Mouse (Mus musculus) naive thymus-derived CD4-positive, alpha-beta T cell, adult 2 months (primary cell): Measurements from ENCODE around the gene Cracr2b.

Source experiments
- DNase-seq: peaks from one replicate; pipeline ENCODE4 v3.0.0-alpha.2; 2011; ENCODE audit warnings: low read depth

The Cracr2b gene

GRCm38 (mm10) chr7:141454967-141455551 is 5.8 kb upstream of the Cracr2b start, which contains the start of gene Pnpla2:
Gene Pnpla2 (plus strand): TSS chr7:141455198.
- DNase-seq: peak; percentile 94

DNA sequence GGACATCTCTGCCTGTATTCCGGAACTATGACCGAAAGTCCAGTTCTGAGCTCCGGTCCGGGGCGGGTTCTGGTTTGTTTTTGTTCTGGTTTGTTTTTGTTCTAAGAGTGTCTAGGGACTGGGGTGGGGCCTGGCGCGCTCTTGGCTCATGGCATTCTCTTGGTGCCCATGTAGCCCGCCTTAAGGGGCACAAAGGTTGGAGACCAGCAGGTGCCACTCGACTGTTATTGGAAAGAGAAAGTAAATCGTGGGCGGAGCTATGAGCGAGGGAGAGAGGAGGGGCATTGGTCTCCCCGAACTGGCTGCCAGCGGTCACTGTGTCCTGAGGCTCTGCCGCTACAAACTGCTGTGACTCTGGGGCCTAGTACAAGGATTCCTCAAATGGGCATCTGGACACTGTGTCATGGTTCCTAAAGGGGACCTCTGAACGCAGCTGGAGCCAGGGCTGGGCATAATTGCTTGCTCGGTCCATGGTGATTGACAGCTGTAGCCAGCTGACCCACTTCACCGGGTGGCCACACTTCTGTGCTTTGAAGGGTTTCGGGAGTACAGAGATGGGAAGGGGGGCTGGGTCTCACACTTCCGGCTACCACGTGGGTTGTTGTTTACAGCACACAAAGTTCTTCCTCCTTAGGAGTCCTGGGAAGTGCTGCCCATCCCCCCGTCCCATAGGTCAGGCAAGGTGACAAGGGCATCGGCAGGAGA is 5.1 kb upstream of the Cracr2b start:
- peak; percentile 74 for DNase-seq

- DNase-seq: no peak
These were observed 4.2 kb upstream of the Cracr2b start for GRCm38 (mm10) chr7:141456739-141457138.

DNA sequence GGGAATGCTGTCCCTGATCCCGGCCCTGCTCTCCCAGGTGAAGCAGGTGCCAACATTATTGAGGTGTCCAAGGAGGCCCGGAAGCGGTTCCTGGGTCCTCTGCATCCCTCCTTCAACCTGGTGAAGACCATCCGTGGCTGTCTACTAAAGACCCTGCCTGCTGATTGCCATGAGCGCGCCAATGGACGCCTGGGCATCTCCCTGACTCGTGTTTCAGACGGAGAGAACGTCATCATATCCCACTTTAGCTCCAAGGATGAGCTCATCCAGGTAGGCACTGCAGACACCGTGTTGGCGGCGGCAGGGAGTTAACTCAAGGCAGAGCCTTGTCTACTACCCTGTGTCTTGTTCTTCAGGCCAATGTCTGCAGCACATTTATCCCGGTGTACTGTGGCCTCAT is 3.7 kb upstream of the Cracr2b start:
- no peak for DNase-seq

DNA sequence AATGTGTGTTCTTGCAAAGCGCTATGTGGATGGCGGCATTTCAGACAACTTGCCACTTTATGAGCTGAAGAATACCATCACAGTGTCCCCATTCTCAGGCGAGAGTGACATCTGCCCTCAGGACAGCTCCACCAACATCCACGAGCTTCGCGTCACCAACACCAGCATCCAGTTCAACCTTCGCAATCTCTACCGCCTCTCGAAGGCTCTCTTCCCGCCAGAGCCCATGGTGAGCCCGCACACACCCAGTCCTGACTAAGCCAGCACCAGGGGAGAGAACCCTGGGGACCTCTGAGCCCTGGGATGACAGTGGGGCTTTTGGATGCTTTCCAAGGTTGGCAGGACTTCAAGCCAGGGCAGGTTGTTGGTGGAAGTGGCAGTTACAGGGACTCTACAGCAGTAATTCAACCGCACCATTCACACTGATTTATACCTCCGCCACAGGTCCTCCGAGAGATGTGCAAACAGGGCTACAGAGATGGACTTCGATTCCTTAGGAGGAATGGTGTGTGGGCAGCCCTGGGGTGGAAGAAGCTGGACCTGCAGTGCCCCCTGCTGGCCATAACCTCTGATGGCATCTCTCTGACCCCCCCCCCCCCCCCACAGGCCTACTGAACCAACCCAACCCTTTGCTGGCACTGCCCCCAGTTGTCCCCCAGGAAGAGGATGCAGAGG is 2.8 kb upstream of the Cracr2b start:
- peak; percentile 83 for DNase-seq

DNA sequence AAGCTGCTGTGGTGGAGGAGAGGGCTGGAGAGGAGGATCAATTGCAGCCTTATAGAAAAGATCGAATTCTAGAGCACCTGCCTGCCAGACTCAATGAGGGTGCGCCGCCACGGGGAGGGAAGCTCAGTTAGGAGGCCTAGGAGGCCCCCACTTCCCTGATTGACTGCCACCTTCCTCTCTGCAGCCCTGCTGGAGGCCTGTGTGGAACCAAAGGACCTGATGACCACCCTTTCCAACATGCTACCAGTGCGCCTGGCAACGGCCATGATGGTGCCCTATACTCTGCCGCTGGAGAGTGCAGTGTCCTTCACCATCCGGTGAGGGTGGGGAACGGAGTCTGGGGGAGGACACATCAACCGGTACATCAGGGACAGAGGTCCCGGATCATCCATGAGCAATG is 2.2 kb upstream of the Cracr2b start:
- DNase-seq: no peak

DNA sequence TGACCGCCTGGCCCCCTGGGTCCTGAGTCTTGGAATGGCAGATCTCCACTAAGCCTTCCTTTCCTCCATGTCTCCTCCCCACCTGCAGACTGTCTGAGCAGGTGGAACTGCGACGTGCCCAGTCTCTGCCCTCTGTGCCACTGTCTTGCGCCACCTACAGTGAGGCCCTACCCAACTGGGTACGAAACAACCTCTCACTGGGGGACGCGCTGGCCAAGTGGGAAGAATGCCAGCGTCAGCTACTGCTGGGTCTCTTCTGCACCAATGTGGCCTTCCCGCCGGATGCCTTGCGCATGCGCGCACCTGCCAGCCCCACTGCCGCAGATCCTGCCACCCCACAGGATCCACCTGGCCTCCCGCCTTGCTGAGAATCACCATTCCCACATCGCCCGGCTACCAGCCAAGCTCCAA is 1.6 kb upstream of the Cracr2b start:
- DNase-seq: no peak

DNA sequence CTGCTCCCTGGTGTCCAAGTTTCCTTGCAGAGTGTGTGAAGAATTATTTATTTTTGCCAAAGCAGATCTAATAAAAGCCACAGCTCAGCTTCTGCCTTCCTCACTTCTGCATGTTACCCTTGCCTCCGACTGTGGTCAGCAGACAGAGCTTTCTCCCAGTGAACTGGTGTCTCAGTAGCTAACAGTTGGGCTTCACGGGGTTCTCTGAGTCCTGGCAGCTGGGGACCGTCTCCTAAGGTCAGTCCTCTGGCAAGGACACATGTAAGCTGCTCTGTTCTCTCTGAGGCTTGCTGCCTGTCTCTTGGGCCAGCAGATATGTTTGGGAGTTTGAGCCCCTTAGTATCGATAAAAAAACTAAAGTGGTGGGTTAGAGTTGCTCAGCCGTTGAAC is 898 bp upstream of the Cracr2b start:
- no peak for DNase-seq

GRCm38 (mm10) chr7:141461521-141462332 is 833 bp downstream of the Cracr2b start:
- DNase-seq: no peak

DNA sequence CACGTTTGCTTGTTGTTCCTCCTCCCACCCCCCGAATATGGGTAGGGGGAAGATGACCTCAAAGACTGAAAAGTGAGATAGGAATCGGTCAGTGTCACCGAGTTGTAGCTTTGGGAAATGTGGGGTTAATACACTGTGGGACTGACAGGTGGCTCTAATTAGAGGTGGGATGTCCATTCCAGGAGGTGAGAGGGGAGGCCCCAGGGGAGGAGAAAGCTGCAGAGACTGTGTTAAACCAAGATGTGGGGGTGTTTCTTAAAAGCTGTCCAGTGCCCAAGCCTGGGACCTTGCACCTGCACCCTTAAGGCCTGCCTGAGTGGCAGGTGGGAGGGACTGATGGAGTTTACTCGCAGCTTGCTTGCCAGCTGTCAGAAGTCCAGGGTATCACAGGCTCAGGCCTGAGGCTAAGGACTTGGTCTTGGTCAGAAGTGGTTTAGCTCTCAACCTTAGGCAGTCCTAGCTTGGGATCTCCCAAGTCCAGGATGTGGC is 1.5 kb downstream of the Cracr2b start:
- DNase-seq: no peak

- no peak for DNase-seq
These were observed 3.1 kb downstream of the Cracr2b start for GRCm38 (mm10) chr7:141463824-141464602.

GRCm38 (mm10) chr7:141464603-141465201 is 3.8 kb downstream of the Cracr2b start:
- DNase-seq: peak; percentile 43

GRCm38 (mm10) chr7:141465388-141466044 is 4.6 kb downstream of the Cracr2b start:
- no peak for DNase-seq

DNA sequence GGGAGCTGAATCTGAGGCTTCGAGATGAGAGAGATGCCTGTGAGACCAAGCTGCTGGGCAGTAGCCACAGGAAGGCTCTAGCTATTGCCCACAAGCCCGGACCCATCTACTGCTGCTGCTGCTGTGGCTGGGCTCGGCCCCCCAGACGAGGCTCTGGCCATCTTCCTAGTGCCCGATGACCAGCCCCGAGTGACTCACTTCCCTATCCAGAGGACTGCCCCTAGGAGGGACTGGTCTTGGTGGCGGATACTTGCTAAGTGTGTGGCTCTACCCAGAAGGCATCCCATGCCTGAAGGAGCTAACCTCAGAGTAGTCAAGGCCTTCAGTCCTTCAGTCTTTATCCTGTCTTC is 5.1 kb downstream of the Cracr2b start:
- no peak for DNase-seq

DNA sequence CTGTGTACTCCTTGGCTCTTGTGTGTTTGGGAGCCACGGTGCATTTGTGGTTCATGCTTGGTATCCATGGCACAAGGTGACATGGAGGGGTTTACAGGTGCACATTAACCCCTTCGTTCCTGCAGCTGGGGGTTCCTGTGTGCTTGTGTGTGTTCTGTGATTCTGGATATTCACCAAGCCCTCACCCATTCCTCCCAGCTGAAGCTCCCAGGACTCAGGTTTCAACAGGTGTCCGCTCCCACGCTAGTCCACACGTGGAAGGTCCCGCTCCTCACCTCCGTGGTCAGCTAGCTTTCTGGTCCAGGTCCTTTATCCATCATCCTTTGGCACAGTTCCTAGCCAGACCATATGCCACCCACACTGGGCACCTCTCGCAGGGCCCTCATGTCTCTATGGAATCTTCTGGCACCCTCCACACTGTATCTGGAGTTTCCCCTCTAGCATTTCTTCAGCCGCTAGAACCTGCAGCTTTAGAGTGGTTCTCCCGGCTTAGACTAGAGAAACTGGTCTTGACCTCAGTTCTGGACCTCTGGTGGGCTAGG is 5.8 kb downstream of the Cracr2b start:
- DNase-seq: no peak

- DNase-seq: peak; percentile 73
These were observed 6.5 kb downstream of the Cracr2b start, which contains the start of gene Cd151 for GRCm38 (mm10) chr7:141467230-141468030. Gene Cd151 (plus strand): TSS chr7:141467392.

DNA sequence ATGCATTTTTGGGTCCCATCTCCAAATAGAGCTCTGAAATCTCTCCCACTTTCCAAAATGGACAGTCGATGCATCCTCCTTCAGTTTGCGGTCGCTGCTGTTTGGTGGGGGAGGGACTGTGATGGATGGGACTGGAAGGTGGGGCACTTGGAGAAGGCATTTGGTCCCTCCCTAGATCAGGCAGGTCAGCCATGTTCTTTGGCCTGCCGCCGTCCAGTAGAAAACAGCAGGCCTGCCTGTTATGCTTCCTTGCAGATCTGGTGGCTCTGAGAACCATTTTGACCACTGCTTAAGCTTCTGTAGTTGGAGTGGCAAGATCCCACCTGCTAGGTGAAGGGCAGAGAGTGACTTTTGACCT is 7.2 kb downstream of the Cracr2b start:
- no peak for DNase-seq

DNA sequence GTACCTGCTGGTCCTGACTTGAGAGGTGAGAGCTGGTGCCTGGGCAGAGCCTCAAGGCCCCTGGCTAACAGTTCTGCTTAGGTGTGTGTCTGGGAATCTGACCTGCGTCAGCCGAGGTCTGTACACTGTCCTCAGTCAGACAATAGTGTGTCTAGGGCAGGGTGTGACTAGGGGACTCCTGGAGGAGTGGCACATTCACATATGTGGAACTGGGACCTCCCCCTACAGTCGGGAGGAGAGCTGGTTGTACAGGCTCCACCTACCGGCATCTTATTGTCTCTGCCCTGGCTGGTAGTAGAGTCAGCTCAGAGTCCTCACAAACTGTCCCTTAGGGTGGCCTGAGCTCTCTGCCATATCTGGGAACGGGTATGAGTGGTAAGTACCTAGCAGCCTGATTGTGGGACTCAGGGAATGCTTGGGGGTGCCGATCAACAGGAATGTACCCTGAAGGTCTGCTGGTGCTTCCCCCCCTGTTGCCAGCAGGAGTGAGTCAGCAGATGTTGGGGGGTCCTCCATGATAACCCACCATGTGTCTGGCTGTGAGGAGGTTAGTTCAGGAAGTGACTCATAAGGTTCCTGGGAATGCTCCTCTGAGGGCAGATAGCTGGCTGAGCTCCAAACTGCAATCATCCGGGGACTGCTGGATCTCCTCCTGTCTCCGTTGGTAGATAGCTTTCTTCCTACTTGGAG is 7.8 kb downstream of the Cracr2b start:
- peak; percentile 68 for DNase-seq

DNA sequence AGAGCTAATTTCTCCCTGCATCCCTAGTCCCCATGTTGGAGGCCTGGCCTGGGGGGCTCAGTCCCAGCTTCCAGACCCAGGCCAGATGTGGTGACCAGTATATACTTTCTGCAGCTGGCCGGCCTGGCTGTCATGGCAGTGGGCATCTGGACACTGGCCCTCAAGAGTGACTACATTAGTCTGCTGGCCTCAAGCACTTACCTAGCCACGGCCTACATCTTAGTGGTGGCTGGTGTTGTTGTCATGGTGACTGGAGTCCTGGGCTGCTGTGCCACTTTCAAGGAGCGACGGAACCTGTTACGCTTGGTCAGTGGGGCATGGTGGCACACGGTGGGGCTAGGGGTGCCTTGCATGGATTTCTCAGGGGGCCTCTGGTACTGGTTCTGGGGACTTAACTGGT is 8.5 kb downstream of the Cracr2b start:
- DNase-seq: peak; percentile 16
